Mouse (Mus musculus) limb, embryonic 10.5 days (tissue): Measurements from ENCODE around the gene Arsb. TPM values are rescaled to one million over a fixed set of nuclear protein-coding genes. Genes with fewer than 3 reads are reported as not detected.

Source experiments
- microRNA-seq: library from miRNA; unstranded; fragments of <30 nt; microRNA quantifications from one replicate; pipeline ENCODE4, GENCODE M21; 2017
- polyA plus RNA-seq: library from polyadenylated mRNA; unstranded; fragments of >200 nt; fragmentation: Nextera tagmentation; extraction: Ambion mirVana; gene quantifications from 2 replicates; pipeline ENCODE4 v1.2.1, GENCODE M21; 2016

The Arsb gene
- polyA plus RNA-seq, 1 experiment from 2014 or later, result 7.2 TPM

Small RNA genes lying within 50 kb of the gene (microRNA-seq; reads per million reads assigned to microRNA genes)
- gene Gm25534 (not detected), gene Mir5624 (not detected)

Other genes with a start within 250 kb of the Arsb start
- gene Bhmt, start 133.7 kb upstream of the Arsb start, polyA plus RNA-seq, result not detected in 2 replicates
- not detected in 2 replicates for gene Bhmt2, start 97.3 kb upstream of the Arsb start, polyA plus RNA-seq
- not detected in 2 replicates for gene Dmgdh, start 97.2 kb upstream of the Arsb start, polyA plus RNA-seq